Mouse (Mus musculus) CH12.LX (cell line): ENCODE measurements around the gene Gm11492.

ENCODE experiments used
- IRF4 ChIP-seq: IDR thresholded peaks from 2 replicates; pipeline ENCODE4 v1.6.1; 2014; ENCODE audit warnings: low read depth, mild to moderate bottlenecking, inconsistent platforms, low read length, improper control_type of control experiment
- MAFK ChIP-seq: IDR thresholded peaks from 2 replicates; pipeline ENCODE4 v1.6.1; 2011; ENCODE audit warnings: low read length, improper control_type of control experiment; ENCODE audit not compliant: insufficient replicate concordance

- no peak for TF ChIP-seq MAFK
- TF ChIP-seq IRF4: no peak
Measured at GRCm38 (mm10) chr11:87527990-87528389, 38.5 kb upstream of the Gm11492 start.
